Mouse (Mus musculus) embryonic facial prominence, embryonic 13.5 days (tissue): Measurements from ENCODE around the gene Canx. TPM values are rescaled to one million over a fixed set of nuclear protein-coding genes. Genes with fewer than 3 reads are reported as not detected.
A peak's percentile ranks its signal among the peaks of the same experiment; 100 is the strongest.

Source experiments
- ATAC-seq: fragments of 200-750 bp; cut with Nextera tagmentation; 2 replicates; pipeline ENCODE4 v1.8.0; 2017; ENCODE audit warnings: low read depth; ENCODE audit not compliant: insufficient number of reproducible peaks, insufficient read depth, low FRiP score, low TSS enrichment
- H3K27ac ChIP-seq: fragments of 300-500 bp; sonication (generic); 2 replicates; pipeline ENCODE4 v1.5.1; 2015; ENCODE audit warnings: moderate library complexity, mild to moderate bottlenecking, inconsistent platforms
- H3K27me3 ChIP-seq: fragments of 300-500 bp; sonication (generic); 2 replicates; pipeline ENCODE4 v1.6.1; 2015; ENCODE audit warnings: mild to moderate bottlenecking, inconsistent platforms
- H3K36me3 ChIP-seq: fragments of 300-500 bp; sonication (generic); 2 replicates; pipeline ENCODE4 v1.6.1; 2015; ENCODE audit warnings: mild to moderate bottlenecking, inconsistent platforms
- H3K4me1 ChIP-seq: fragments of 300-500 bp; sonication (generic); 2 replicates; pipeline ENCODE4 v1.6.1; 2015; ENCODE audit warnings: inconsistent platforms
- H3K4me2 ChIP-seq: fragments of 300-500 bp; sonication (generic); 2 replicates; pipeline ENCODE4 v1.6.1; 2015; ENCODE audit warnings: moderate library complexity, mild to moderate bottlenecking, inconsistent platforms
- H3K4me3 ChIP-seq: fragments of 300-500 bp; sonication (generic); 2 replicates; pipeline ENCODE4 v1.5.1; 2015; ENCODE audit warnings: mild to moderate bottlenecking, inconsistent platforms
- H3K9ac ChIP-seq: fragments of 300-500 bp; sonication (generic); 2 replicates; pipeline ENCODE4 v1.6.1; 2015; ENCODE audit warnings: mild to moderate bottlenecking, inconsistent platforms
- H3K9me3 ChIP-seq: fragments of 300-500 bp; sonication (generic); 2 replicates; pipeline ENCODE4 v1.6.1; 2016; ENCODE audit warnings: inconsistent platforms
- WGBS: fragments of 180-500 bp; shearing (Covaris S2); methylation state at CpG from one replicate; pipeline ENCODE4 v1.1.7; 2015; ENCODE audit warnings: mixed read lengths; 5-methylcytosine and 5-hydroxymethylcytosine counted together
- polyA plus RNA-seq: library from polyadenylated mRNA; unstranded; fragments of >200 nt; fragmentation: Nextera tagmentation; extraction: Ambion mirVana; gene quantifications from 2 replicates; pipeline ENCODE4 v1.2.1, GENCODE M21; 2015

Canx gene
- polyA plus RNA-seq, 1 experiment from 2014 or later: 289 TPM

DNA sequence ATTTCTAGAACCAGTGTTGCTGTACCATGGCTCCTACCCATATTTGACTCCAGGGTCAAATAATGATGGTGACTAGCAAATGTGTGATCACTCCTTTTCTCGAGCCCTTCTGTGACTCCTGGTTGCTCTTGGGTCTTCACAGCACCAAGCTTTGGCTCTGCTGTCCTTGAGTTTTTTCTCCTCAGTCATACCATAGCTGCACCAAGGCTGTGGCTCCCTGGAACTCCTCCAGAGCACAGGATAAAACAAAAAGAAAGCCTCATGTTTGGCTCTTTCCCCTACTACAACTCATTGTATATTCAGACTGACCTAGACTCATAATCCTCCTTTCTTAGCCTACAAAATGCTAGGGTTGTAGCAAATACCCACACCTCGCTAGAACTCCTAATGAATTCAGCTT lies 52.7 kb downstream of the Canx start:
- Histone ChIP-seq H3K4me3 (no peak overlapping the region), H3K9ac (no peak overlapping the region), H3K27ac (no peak overlapping the region), H3K4me1 (0 out of 2 replicates have a peak, but pooled peaks cover 10% of the 10 kb centered on the region), H3K27me3 (no peaks in the 10 kb centered on the region), H3K36me3 (peaks cover 10% of the 10 kb centered on the region), H3K9me3 (no peaks in the 10 kb centered on the region), H3K4me2 (no peak overlapping the region)
- no peak for ATAC-seq
- WGBS: 88% methylated on average over 2 of the region's 2 CpGs

DNA sequence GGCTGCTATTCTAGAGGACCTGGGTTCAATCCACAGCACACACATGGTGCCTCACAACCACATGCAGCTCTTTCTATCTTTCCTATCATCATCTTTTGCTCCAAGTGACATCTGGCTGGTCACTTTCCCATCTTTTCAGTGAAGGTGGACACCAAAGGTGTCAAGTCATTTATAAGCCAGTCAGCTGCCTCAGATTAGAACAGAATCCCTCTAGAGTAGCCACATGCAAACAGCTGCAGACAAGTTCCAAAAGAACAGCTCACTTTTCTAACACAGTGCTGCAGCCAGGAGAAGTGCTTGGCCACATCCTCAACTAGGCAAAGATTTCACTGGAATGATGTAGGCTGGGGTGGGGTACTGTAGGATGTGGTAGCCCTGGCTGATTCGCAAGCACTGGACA lies 55.6 kb downstream of the Canx start:
- Histone ChIP-seq H3K27ac (no peak overlapping the region), H3K27me3 (no peaks in the 10 kb centered on the region), H3K9ac (no peak overlapping the region), H3K9me3 (no peaks in the 10 kb centered on the region), H3K36me3 (peaks cover 26% of the 10 kb centered on the region), H3K4me3 (no peak overlapping the region), H3K4me1 (0 out of 2 replicates have a peak, but pooled peaks cover 10% of the 10 kb centered on the region), H3K4me2 (no peak overlapping the region)
- 97% methylated on average over 1 of the region's 1 CpGs for WGBS
- no peak for ATAC-seq

DNA sequence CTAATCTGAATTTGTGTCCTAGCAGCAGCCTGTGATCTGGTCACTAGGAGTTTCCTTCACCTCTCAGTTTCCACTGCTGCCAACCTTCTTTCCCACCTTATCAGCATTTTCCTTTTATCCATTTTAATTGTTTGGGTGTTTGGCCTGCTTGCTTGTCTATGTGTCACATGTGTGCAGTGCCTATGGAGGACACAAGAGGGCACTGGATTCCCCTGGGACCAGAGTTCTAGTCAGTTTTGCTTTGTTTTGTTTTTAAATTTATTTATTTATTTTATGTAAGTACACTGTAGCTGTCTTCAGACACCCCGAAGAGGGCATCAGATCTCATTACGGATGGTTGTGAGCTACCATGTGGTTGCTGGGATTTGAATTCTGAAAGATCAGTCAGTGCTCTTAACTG lies 56.3 kb downstream of the Canx start:
- no peak overlapping the region for H3K27ac ChIP-seq
- H3K36me3 ChIP-seq: peaks cover 33% of the 10 kb centered on the region
- no peak overlapping the region for H3K9ac ChIP-seq
- H3K9me3 ChIP-seq: no peaks in the 10 kb centered on the region
- 0 out of 2 replicates have a peak, but pooled peaks cover 6% of the 10 kb centered on the region for H3K4me1 ChIP-seq
- no peaks in the 10 kb centered on the region for H3K27me3 ChIP-seq
- 80% methylated on average over 2 of the region's 2 CpGs for WGBS
- no peak overlapping the region for H3K4me2 ChIP-seq
- no peak overlapping the region for H3K4me3 ChIP-seq
- ATAC-seq: no peak

DNA sequence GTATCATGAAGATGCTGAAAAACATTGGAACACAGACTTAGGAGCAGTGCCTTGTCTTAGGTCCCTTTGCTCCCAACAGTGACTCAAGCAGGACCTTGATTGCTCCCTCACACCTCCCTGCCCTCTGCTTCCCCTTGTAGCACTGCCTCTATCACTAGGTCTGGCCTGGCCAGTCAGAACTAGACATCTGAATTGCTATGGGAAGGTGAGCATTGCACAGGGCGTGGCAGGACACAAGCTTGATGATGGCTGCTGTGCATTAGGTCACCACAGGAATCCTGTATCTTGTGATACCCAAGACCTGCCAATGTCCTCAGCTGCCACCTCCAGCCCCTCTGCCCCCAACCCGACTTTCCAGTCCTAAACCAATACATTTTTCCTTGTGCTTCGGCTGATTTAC lies 58.5 kb downstream of the Canx start:
- H3K4me1 ChIP-seq: 0 out of 2 replicates have a peak, but pooled peaks cover 5% of the 10 kb centered on the region
- no peak for ATAC-seq
- H3K9ac ChIP-seq: no peak overlapping the region
- peaks cover 53% of the 10 kb centered on the region for H3K36me3 ChIP-seq
- H3K9me3 ChIP-seq: no peaks in the 10 kb centered on the region
- WGBS: 87% methylated on average over 3 of the region's 3 CpGs
- no peaks in the 10 kb centered on the region for H3K27me3 ChIP-seq
- H3K27ac ChIP-seq: no peak overlapping the region
- no peak overlapping the region for H3K4me2 ChIP-seq
- H3K4me3 ChIP-seq: no peak overlapping the region

DNA sequence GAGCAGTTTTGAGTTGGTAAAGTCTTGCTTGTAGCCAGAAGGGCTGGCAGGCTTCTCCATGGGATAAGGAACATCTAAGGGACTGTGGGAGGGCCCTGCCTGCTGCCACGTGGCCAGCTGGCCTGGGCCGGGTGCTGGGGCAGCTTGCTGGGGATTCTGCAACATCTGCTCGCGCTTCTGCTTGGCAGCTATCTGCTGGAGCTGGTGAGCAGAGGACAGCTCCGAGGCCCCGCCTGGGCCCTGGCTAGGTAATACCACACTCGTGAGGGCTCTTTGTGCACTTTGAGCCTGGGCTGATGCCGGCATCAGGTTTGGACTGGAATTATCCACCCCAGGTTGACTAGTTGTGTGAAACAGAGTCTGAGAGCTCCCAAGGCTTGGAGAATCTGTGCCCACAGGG lies 59.5 kb downstream of the Canx start:
- Histone ChIP-seq H3K9ac (no peak overlapping the region), H3K4me2 (no peak overlapping the region), H3K27ac (no peak overlapping the region), H3K4me1 (no peaks in the 10 kb centered on the region), H3K36me3 (peaks cover 64% of the 10 kb centered on the region), H3K27me3 (no peaks in the 10 kb centered on the region), H3K9me3 (no peaks in the 10 kb centered on the region), H3K4me3 (no peak overlapping the region)
- no peak for ATAC-seq
- 88% methylated on average over 8 of the region's 8 CpGs for WGBS

DNA sequence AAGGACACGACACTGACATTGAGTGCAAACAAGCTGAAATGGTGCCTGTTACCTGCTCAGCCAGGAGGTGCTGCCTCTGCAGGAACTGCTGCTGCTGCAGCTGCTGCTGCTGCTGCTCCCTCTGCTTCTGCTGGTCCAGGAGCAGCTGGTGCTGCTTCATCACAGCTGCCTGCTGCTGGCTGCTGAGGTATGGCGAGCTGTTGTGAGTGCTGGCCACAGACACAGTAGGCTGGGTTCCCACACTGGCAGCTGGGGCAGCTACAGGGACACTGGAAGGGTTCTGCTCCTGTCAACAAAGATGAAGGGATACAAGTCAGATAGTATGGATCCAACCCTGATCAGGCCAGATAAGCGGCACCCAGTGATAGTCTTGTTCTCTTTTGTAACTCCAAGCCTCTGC lies 62.3 kb downstream of the Canx start:
- no peaks in the 10 kb centered on the region for H3K9me3 ChIP-seq
- no peak for ATAC-seq
- H3K4me2 ChIP-seq: no peak overlapping the region
- no peak overlapping the region for H3K4me3 ChIP-seq
- H3K27ac ChIP-seq: no peak overlapping the region
- H3K4me1 ChIP-seq: no peaks in the 10 kb centered on the region
- WGBS: over 99% methylated on average over 3 of the region's 3 CpGs
- no peak overlapping the region for H3K9ac ChIP-seq
- H3K36me3 ChIP-seq: peaks cover 91% of the 10 kb centered on the region
- no peaks in the 10 kb centered on the region for H3K27me3 ChIP-seq

DNA sequence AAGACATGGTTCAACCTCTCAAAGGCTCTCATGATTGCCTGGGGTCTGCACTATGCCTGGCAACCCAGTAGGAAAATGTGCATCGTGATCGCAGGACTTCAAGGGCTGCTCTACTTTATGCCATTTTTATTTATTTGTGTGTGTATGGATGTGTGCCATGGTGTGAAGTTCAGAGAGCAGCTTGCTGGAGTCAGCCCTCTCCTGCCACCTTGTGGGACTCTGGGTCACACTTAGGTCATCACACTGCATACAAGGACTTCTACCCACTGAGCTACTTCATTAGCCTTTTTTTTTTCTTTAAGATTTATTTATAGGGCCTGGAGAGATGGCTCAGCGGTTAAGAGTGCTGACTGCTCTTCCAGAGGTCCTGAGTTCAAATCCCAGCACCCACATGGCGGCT lies 63.5 kb downstream of the Canx start:
- Histone ChIP-seq H3K27me3 (no peaks in the 10 kb centered on the region), H3K9ac (no peak overlapping the region), H3K4me3 (no peak overlapping the region), H3K27ac (no peak overlapping the region), H3K36me3 (peaks cover 98% of the 10 kb centered on the region), H3K4me2 (no peak overlapping the region), H3K4me1 (no peaks in the 10 kb centered on the region), H3K9me3 (no peaks in the 10 kb centered on the region)
- 92% methylated on average over 4 of the region's 4 CpGs for WGBS
- no peak for ATAC-seq

DNA sequence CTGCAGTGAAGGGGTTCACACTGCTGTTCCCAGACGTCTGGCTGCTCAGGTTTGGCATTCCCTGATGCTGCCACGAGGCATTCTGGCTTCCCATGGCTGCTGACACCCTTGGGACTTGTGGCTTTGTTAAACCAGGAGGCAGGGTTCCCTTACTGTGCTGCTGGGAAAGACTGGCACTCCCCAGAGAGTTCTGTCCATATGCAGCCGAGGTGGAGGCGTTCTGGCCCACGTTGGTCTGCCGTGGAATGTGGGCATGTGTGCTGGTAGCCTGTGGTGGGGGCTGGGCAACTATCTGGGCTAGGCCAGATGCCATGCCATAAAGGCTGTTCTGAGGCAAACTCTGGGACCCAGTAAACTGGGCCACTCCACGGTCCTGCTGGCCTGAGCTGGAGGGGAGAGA lies 67.2 kb downstream of the Canx start:
- H3K4me2 ChIP-seq: no peak overlapping the region
- peaks cover 3% of the 10 kb centered on the region; the same call in 1 of the 2 replicates for H3K4me1 ChIP-seq
- WGBS: 77% methylated on average over 7 of the region's 7 CpGs
- H3K9ac ChIP-seq: no peak overlapping the region
- H3K9me3 ChIP-seq: no peaks in the 10 kb centered on the region
- no peak overlapping the region for H3K4me3 ChIP-seq
- no peak for ATAC-seq
- H3K27me3 ChIP-seq: no peaks in the 10 kb centered on the region
- H3K27ac ChIP-seq: no peak overlapping the region
- peaks cover 75% of the 10 kb centered on the region for H3K36me3 ChIP-seq

DNA sequence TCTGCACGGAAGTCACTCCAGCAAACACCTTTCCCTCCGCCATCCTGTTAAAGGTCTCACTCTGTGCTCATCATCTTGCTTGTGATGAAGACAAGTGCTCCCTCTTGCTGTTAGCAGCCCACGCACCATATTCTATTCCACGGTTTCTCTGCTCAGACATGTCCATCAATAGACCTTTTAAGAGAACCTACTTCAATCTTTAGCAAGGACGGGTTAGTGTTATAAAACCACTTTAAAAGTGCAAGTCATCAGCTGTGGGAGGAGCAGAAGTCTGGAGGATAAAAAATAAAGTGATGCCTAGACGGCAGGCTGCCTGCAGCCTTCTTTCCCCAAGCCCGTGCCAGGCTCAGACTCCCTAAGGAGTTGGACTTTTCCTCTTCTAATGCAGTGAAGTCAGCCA lies 68.9 kb downstream of the Canx start:
- no peak overlapping the region for H3K4me2 ChIP-seq
- no peak overlapping the region for H3K9ac ChIP-seq
- no peaks in the 10 kb centered on the region for H3K9me3 ChIP-seq
- H3K4me3 ChIP-seq: no peak overlapping the region
- no peak for ATAC-seq
- H3K4me1 ChIP-seq: peaks cover 16% of the 10 kb centered on the region
- no peak overlapping the region for H3K27ac ChIP-seq
- WGBS: 88% methylated on average over 7 of the region's 7 CpGs
- H3K36me3 ChIP-seq: peaks cover 58% of the 10 kb centered on the region
- H3K27me3 ChIP-seq: no peaks in the 10 kb centered on the region

DNA sequence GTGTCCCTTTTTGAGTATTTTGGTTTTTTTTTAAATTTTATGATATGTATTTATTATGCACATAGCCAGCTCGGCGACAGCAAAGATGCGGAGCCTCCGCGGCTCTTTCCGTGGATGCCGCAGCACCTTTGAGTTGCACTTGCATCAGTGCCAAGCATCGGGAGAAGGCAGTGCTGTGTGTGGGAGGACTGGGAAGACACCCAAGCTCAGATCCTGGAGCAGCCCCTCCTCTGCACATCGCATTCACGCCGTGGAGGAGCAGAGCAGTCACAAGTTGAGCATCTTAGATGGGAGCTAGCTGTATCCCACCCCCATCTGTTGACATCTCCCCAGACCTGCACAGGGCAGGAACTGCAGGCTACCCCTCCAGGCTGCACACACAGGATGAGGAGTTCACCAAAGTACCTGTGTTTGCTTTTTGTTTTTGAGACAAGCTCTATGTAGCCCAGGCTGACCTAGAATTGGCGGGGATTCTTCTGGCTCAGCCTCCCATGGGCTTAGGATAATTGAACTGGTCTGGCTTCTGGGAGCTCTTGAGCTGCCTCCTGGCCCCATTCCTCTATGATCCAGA lies 71.4 kb downstream of the Canx start:
- WGBS: 84% methylated on average over 12 of the region's 12 CpGs
- no peak for ATAC-seq
- H3K27ac ChIP-seq: no peak overlapping the region
- H3K4me3 ChIP-seq: no peak overlapping the region
- no peak overlapping the region for H3K9ac ChIP-seq
- H3K4me2 ChIP-seq: no peak overlapping the region
- H3K4me1 ChIP-seq: peaks cover 16% of the 10 kb centered on the region
- H3K9me3 ChIP-seq: no peaks in the 10 kb centered on the region
- no peaks in the 10 kb centered on the region for H3K27me3 ChIP-seq
- H3K36me3 ChIP-seq: peaks cover 33% of the 10 kb centered on the region

DNA sequence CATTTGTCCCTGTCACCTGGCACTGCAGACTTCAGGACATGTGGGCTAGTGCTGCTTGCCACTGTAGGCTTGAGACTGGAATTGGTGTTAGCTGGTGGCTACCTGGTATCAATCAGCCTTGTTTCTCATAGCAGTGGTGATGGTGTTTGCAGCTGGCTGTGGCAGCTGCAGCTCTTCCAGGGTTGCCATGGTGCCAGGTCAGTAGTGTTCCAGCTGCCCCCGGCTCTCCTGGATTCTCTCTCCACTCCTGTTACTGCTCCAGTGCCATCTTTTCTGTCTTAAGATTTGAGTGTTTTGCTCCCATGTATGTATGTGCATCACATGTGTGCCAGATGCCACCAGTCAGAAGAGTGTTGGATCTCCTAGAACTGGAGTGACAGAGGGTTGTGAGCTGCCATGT lies 72.1 kb downstream of the Canx start:
- Histone ChIP-seq H3K4me3 (no peak overlapping the region), H3K36me3 (peaks cover 26% of the 10 kb centered on the region), H3K9me3 (no peaks in the 10 kb centered on the region), H3K27me3 (no peaks in the 10 kb centered on the region), H3K9ac (no peak overlapping the region), H3K4me1 (peaks cover 16% of the 10 kb centered on the region), H3K4me2 (no peak overlapping the region), H3K27ac (peak overlapping the region; percentile 68; the same call in 1 of the 2 replicates)
- 57% methylated on average over 1 of the region's 1 CpGs for WGBS
- no peak for ATAC-seq

DNA sequence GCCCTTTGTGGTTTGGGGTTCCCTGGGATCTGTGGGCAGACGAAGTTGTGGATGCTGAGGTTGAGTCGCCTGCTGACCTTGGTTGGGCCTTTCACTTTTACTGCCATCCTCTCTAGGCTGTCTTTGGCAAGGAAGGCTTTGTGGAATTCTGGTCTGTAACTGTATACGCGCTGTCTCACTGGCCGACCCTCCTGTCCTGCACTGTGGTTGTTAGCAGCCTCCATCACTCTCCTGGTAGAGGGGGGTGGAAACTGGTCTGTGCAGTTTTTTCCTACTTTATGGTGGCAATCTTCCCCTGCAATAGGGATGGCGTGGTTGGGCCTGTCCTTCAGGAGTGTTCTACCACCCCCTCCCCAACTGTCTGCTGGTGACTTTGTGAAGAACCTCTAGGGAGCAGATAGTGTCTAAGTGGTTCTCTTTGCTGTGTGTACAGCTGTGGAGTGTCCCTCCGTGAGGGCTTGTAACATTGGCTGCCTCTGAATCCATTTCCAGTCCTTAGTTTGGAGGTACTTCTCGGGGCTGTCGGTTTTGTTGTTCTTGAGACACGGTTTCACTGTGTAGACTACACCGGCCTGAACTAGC lies 72.7 kb downstream of the Canx start:
- Histone ChIP-seq H3K36me3 (peaks cover 20% of the 10 kb centered on the region), H3K9ac (0 out of 2 replicates have a peak overlapping the region, but pooled peaks have one; percentile 36), H3K27me3 (no peaks in the 10 kb centered on the region), H3K4me2 (no peak overlapping the region), H3K4me1 (peaks cover 16% of the 10 kb centered on the region), H3K27ac (peak overlapping the region; percentile 68), H3K9me3 (no peaks in the 10 kb centered on the region), H3K4me3 (no peak overlapping the region)
- 54% methylated on average over 11 of the region's 11 CpGs for WGBS
- ATAC-seq: 0 out of 2 replicates have a peak, but pooled peaks have one; percentile 32
